Mouse (Mus musculus): Measurements from ENCODE around the gene Erich6b. TPM values are rescaled to one million over a fixed set of nuclear protein-coding genes. Genes with fewer than 3 reads are reported as not detected.
A peak's percentile ranks its signal among the peaks of the same experiment; 100 is the strongest.

The Erich6b gene
- total and polyA plus RNA-seq, 2 experiments from 2014 or later, result not detected

- DNase-seq (ENCODE audit: low spot score), result no peak
- no peak overlapping the region for H3K4me2 ChIP-seq (ENCODE audit: low read depth, low read length)
- H3K4me1 ChIP-seq (ENCODE audit: control insufficient read depth, insufficient read depth), result no peaks in the 10 kb centered on the region
- TF ChIP-seq EP300 (IDR thresholded peaks at IDR 0.05; ENCODE audit: low read depth), result no peak
- TF ChIP-seq CTCF (IDR thresholded peaks at IDR 0.05; ENCODE audit: low read depth), result no peak
- no peak overlapping the region for H3K9ac ChIP-seq (replicated peaks; ENCODE audit: low read depth, low read length)
- ATAC-seq (ENCODE audit: insufficient read depth, low read depth), result no peak
- H3K27ac ChIP-seq (ENCODE audit: low read depth), result no peak overlapping the region
- WGBS, result 91% methylated on average over 7 of the region's 7 CpGs
- H3K9me3 ChIP-seq (replicated peaks; ENCODE audit: control insufficient read depth, low read length), result no peaks in the 10 kb centered on the region
- H3K36me3 ChIP-seq (replicated peaks; ENCODE audit: control insufficient read depth, insufficient read depth, low read length), result peaks cover 85% of the 10 kb centered on the region
- H3K4me3 ChIP-seq (ENCODE audit: low read depth, low read length), result no peak overlapping the region
- H3K27me3 ChIP-seq (ENCODE audit: control insufficient read depth, insufficient read depth, low read length), result no peaks in the 10 kb centered on the region
These were observed 65.7 kb downstream of the Erich6b start for GRCm38 (mm10) chr14:75707771-75708170.

GRCm38 (mm10) chr14:75708986-75709385 is 66.9 kb downstream of the Erich6b start:
- H3K4me2 ChIP-seq (ENCODE audit: low read depth, low read length), result no peak overlapping the region
- no peaks in the 10 kb centered on the region for H3K27me3 ChIP-seq (ENCODE audit: control insufficient read depth, insufficient read depth, low read length)
- ATAC-seq (ENCODE audit: insufficient read depth, low read depth) (no peak), DNase-seq (ENCODE audit: low spot score) (no peak)
- H3K27ac ChIP-seq (ENCODE audit: low read depth), result no peak overlapping the region
- H3K9me3 ChIP-seq (replicated peaks; ENCODE audit: control insufficient read depth, low read length), result no peaks in the 10 kb centered on the region
- no peak overlapping the region for H3K9ac ChIP-seq (replicated peaks; ENCODE audit: low read depth, low read length)
- no peak overlapping the region for H3K4me3 ChIP-seq (ENCODE audit: low read depth, low read length)
- TF ChIP-seq EP300 (IDR thresholded peaks at IDR 0.05; ENCODE audit: low read depth), result no peak
- no peak for TF ChIP-seq CTCF (IDR thresholded peaks at IDR 0.05; ENCODE audit: low read depth)
- peaks cover 83% of the 10 kb centered on the region for H3K36me3 ChIP-seq (replicated peaks; ENCODE audit: control insufficient read depth, insufficient read depth, low read length)
- 91% methylated on average over 1 of the region's 1 CpGs for WGBS
- no peaks in the 10 kb centered on the region for H3K4me1 ChIP-seq (ENCODE audit: control insufficient read depth, insufficient read depth)

DNA sequence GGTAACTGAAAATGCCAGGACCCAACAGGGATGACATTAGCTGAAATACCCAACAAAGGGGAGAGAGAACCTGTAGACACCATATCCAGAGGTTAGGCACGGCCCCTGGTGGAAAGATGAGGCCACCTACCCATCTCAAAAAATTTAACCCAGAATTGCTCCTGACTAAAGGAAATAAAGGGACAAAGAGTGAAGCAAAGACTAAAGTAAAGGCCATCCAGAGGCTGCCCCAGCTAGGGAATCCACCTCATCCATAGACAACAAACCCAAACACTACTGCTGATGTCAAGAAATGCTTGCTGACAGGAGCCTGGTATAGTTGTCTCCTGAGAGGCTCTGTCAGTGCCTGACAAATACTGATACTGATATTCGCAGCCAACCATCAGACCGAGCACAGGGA is 69.7 kb downstream of the Erich6b start:
- DNase-seq (ENCODE audit: low spot score) (no peak), ATAC-seq (ENCODE audit: insufficient read depth, low read depth) (no peak)
- Histone ChIP-seq H3K9ac (replicated peaks; ENCODE audit: low read depth, low read length) (no peak overlapping the region), H3K4me1 (ENCODE audit: control insufficient read depth, insufficient read depth) (no peaks in the 10 kb centered on the region), H3K27ac (ENCODE audit: low read depth) (no peak overlapping the region), H3K36me3 (replicated peaks; ENCODE audit: control insufficient read depth, insufficient read depth, low read length) (peaks cover 88% of the 10 kb centered on the region), H3K9me3 (replicated peaks; ENCODE audit: control insufficient read depth, low read length) (no peaks in the 10 kb centered on the region), H3K4me3 (ENCODE audit: low read depth, low read length) (no peak overlapping the region), H3K27me3 (ENCODE audit: control insufficient read depth, insufficient read depth, low read length) (no peaks in the 10 kb centered on the region), H3K4me2 (ENCODE audit: low read depth, low read length) (no peak overlapping the region)
- TF ChIP-seq EP300 (IDR thresholded peaks at IDR 0.05; ENCODE audit: low read depth) (no peak), CTCF (IDR thresholded peaks at IDR 0.05; ENCODE audit: low read depth) (no peak)
- WGBS, result 96% methylated on average over 3 of the region's 3 CpGs

DNA sequence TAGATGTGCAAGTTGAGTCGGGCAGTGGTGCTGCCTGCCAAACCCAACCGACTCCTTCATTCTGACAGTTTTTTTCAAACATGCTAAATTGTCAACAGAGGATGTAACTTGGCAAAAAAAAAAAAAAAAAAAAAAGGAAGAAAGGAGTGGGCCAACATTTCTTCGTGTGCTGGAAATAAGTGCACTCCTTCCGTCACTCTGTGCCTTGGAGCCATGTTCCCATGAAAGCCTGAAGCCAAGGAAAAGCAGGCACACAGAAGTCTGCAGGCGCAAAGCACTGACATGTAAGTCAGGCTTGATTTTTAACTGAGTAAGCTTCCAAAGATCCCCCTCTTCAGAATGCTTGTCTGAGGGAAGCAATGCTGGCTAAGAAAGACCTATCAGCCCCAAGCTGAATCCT is 70.6 kb downstream of the Erich6b start:
- Histone ChIP-seq H3K4me1 (ENCODE audit: control insufficient read depth, insufficient read depth) (no peaks in the 10 kb centered on the region), H3K9me3 (replicated peaks; ENCODE audit: control insufficient read depth, low read length) (no peaks in the 10 kb centered on the region), H3K4me2 (ENCODE audit: low read depth, low read length) (no peak overlapping the region), H3K27me3 (ENCODE audit: control insufficient read depth, insufficient read depth, low read length) (no peaks in the 10 kb centered on the region), H3K4me3 (ENCODE audit: low read depth, low read length) (no peak overlapping the region), H3K27ac (ENCODE audit: low read depth) (no peak overlapping the region), H3K9ac (replicated peaks; ENCODE audit: low read depth, low read length) (no peak overlapping the region), H3K36me3 (replicated peaks; ENCODE audit: control insufficient read depth, insufficient read depth, low read length) (peaks cover 89% of the 10 kb centered on the region)
- DNase-seq (ENCODE audit: low spot score) (no peak), ATAC-seq (ENCODE audit: insufficient read depth, low read depth) (no peak)
- TF ChIP-seq CTCF (IDR thresholded peaks at IDR 0.05; ENCODE audit: low read depth), result no peak
- no peak for TF ChIP-seq EP300 (IDR thresholded peaks at IDR 0.05; ENCODE audit: low read depth)
- 70% methylated on average over 5 of the region's 5 CpGs for WGBS

DNA sequence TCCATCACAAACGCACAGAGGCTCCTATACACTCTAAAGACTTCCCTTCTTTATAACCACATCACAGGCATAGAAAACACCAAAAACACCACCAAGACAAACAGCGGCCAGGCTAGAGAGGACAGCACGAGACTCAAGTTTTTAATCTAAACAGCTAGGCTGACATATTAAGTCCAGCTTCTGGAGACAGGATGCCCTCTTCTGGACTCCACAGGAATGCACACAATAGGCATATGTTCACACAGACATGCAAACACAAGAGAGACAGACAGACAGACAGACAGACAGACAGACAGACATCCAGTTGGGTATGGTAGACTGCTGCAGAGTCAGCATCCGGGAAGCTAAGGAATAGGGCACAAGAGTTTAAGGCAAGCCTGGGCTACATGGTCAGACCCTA is 71.6 kb downstream of the Erich6b start:
- ATAC-seq (ENCODE audit: insufficient read depth, low read depth), result no peak
- TF ChIP-seq EP300 (IDR thresholded peaks at IDR 0.05; ENCODE audit: low read depth) (no peak), CTCF (IDR thresholded peaks at IDR 0.05; ENCODE audit: low read depth) (peak; percentile 24)
- peaks cover 91% of the 10 kb centered on the region for H3K36me3 ChIP-seq (replicated peaks; ENCODE audit: control insufficient read depth, insufficient read depth, low read length)
- no peak overlapping the region for H3K4me2 ChIP-seq (ENCODE audit: low read depth, low read length)
- no peak overlapping the region for H3K9ac ChIP-seq (replicated peaks; ENCODE audit: low read depth, low read length)
- H3K27ac ChIP-seq (ENCODE audit: low read depth), result no peak overlapping the region
- WGBS, result 80% methylated on average over 4 of the region's 4 CpGs
- no peaks in the 10 kb centered on the region for H3K4me1 ChIP-seq (ENCODE audit: control insufficient read depth, insufficient read depth)
- DNase-seq (ENCODE audit: low spot score), result no peak
- no peak overlapping the region for H3K4me3 ChIP-seq (ENCODE audit: low read depth, low read length)
- no peaks in the 10 kb centered on the region for H3K27me3 ChIP-seq (ENCODE audit: control insufficient read depth, insufficient read depth, low read length)
- H3K9me3 ChIP-seq (replicated peaks; ENCODE audit: control insufficient read depth, low read length), result no peaks in the 10 kb centered on the region

DNA sequence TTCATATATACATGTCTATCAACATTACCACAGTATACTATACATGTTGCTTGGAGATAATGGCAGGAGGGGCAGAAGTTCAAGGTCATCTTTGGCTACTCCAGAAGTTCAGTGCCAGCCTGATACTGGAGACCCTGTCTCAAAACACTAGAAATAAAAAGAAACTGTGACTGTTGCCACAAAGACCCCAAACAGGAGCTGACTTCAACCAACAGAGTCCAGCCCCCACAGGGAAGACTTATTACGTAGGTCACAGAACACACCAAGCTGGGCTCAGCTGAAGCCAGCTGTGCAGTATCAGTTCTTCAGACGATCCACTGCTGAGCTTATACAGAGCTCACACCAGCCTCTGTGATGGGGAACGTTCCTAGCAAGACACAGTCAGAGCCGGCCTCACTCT is 74.4 kb downstream of the Erich6b start:
- Histone ChIP-seq H3K27ac (ENCODE audit: low read depth) (no peak overlapping the region), H3K4me3 (ENCODE audit: low read depth, low read length) (no peak overlapping the region), H3K4me1 (ENCODE audit: control insufficient read depth, insufficient read depth) (0 out of 2 replicates have a peak, but pooled peaks cover 4% of the 10 kb centered on the region), H3K36me3 (replicated peaks; ENCODE audit: control insufficient read depth, insufficient read depth, low read length) (peaks cover 90% of the 10 kb centered on the region), H3K4me2 (ENCODE audit: low read depth, low read length) (no peak overlapping the region), H3K9ac (replicated peaks; ENCODE audit: low read depth, low read length) (no peak overlapping the region), H3K9me3 (replicated peaks; ENCODE audit: control insufficient read depth, low read length) (no peaks in the 10 kb centered on the region), H3K27me3 (ENCODE audit: control insufficient read depth, insufficient read depth, low read length) (no peaks in the 10 kb centered on the region)
- DNase-seq (ENCODE audit: low spot score) (no peak), ATAC-seq (ENCODE audit: insufficient read depth, low read depth) (no peak)
- WGBS, result 88% methylated on average over 4 of the region's 4 CpGs
- no peak for TF ChIP-seq EP300 (IDR thresholded peaks at IDR 0.05; ENCODE audit: low read depth)
- TF ChIP-seq CTCF (IDR thresholded peaks at IDR 0.05; ENCODE audit: low read depth), result no peak

Other genes starting within 250 kb of the Erich6b start
- not detected in 2 replicates for gene Siah3, start 186.3 kb upstream of the Erich6b start, total RNA-seq (2014; rRNA removed; ENCODE audit: low replicate concordance)
- not detected in 2 replicates for gene Siah3, start 186.3 kb upstream of the Erich6b start, polyA plus RNA-seq (2015; fragmentation: Nextera tagmentation; extraction: Ambion mirVana)
- not detected in 2 replicates for gene Spert, start 49.1 kb upstream of the Erich6b start, total RNA-seq (2014; rRNA removed; ENCODE audit: low replicate concordance)
- gene Spert, start 49.1 kb upstream of the Erich6b start, polyA plus RNA-seq (2015; fragmentation: Nextera tagmentation; extraction: Ambion mirVana), result not detected in 2 replicates
- gene Cog3, start 112.3 kb downstream of the Erich6b start, total RNA-seq (2014; rRNA removed; ENCODE audit: low replicate concordance), result 12.9 and 18.3 TPM in 2 replicates
- gene Cog3, start 112.3 kb downstream of the Erich6b start, polyA plus RNA-seq (2015; fragmentation: Nextera tagmentation; extraction: Ambion mirVana), result 7.6 and 8.6 TPM in 2 replicates
- gene Slc25a30, start 144.8 kb downstream of the Erich6b start, total RNA-seq (2014; rRNA removed; ENCODE audit: low replicate concordance), result 39.0 and 39.2 TPM in 2 replicates
- 6.2 and 6.3 TPM in 2 replicates for gene Slc25a30, start 144.8 kb downstream of the Erich6b start, polyA plus RNA-seq (2015; fragmentation: Nextera tagmentation; extraction: Ambion mirVana)
- 746 and 806 TPM in 2 replicates for gene Tpt1, start 202.8 kb downstream of the Erich6b start, total RNA-seq (2014; rRNA removed; ENCODE audit: low replicate concordance)
- 1,059 and 1,111 TPM in 2 replicates for gene Tpt1, start 202.8 kb downstream of the Erich6b start, polyA plus RNA-seq (2015; fragmentation: Nextera tagmentation; extraction: Ambion mirVana)